Mouse (Mus musculus): Measurements from ENCODE around the gene Clybl. TPM values are rescaled to one million over a fixed set of nuclear protein-coding genes. Genes with fewer than 3 reads are reported as not detected.

Clybl gene
- polyA plus RNA-seq, 1 experiment from 2014 or later: 28.8 TPM

DNA sequence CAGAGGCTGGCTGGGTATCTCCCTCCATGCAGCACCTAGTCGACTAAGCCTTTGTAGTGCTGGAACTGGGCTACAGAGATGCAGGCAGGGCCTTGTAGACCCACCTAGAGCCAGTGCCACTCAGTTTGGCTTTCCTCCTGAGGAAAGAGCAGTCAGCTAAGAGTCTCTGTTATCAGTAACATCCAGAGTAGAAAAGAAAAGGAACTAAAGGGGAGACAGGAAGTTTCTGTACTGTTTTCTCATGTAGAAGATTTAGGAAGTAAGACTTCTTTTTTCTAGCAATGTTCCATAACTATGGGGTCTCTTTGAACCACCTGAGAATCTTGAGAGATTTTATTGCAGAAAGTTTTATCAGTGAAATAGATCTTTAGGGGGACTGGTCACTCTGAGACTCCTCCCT lies 36.1 kb upstream of the Clybl start:
- Histone ChIP-seq H3K4me2 (replicated peaks; ENCODE audit: low read depth) (no peak overlapping the region), H3K4me1 (replicated peaks; ENCODE audit: control insufficient read depth, insufficient read depth) (no peaks in the 10 kb centered on the region), H3K27ac (replicated peaks) (no peak overlapping the region), H3K9me3 (ENCODE audit: control insufficient read depth, low read length) (no peaks in the 10 kb centered on the region), H3K36me3 (ENCODE audit: control insufficient read depth, insufficient read depth, low read length) (peaks cover 12% of the 10 kb centered on the region), H3K4me3 (ENCODE audit: low read depth, low read length) (no peak overlapping the region), H3K27me3 (ENCODE audit: control insufficient read depth, insufficient read depth, low read length) (no peaks in the 10 kb centered on the region), H3K9ac (ENCODE audit: low read length) (no peak overlapping the region)
- TF ChIP-seq CTCF (IDR thresholded peaks at IDR 0.05; ENCODE audit: low read depth) (no peak), EP300 (optimal IDR thresholded peaks at IDR 0.05) (no peak)
- DNase-seq (ENCODE audit: low spot score): no peak
- ATAC-seq (ENCODE audit: low FRiP score, low TSS enrichment): no peak
- WGBS: 84% methylated on average over 1 of the region's 1 CpGs

- no peak overlapping the region for H3K27ac ChIP-seq (replicated peaks)
- no peak overlapping the region for H3K4me3 ChIP-seq (ENCODE audit: low read depth, low read length)
- no peaks in the 10 kb centered on the region for H3K9me3 ChIP-seq (ENCODE audit: control insufficient read depth, low read length)
- TF ChIP-seq EP300 (optimal IDR thresholded peaks at IDR 0.05): no peak
- no peak for TF ChIP-seq CTCF (IDR thresholded peaks at IDR 0.05; ENCODE audit: low read depth)
- no peak for ATAC-seq (ENCODE audit: low FRiP score, low TSS enrichment)
- H3K4me1 ChIP-seq (replicated peaks; ENCODE audit: control insufficient read depth, insufficient read depth): no peaks in the 10 kb centered on the region
- no peaks in the 10 kb centered on the region for H3K27me3 ChIP-seq (ENCODE audit: control insufficient read depth, insufficient read depth, low read length)
- peaks cover 14% of the 10 kb centered on the region for H3K36me3 ChIP-seq (ENCODE audit: control insufficient read depth, insufficient read depth, low read length)
- no peak overlapping the region for H3K9ac ChIP-seq (ENCODE audit: low read length)
- WGBS: 85% methylated on average over 5 of the region's 5 CpGs
- no peak overlapping the region for H3K4me2 ChIP-seq (replicated peaks; ENCODE audit: low read depth)
- no peak for DNase-seq (ENCODE audit: low spot score)
Measured at GRCm38 (mm10) chr14:122150616-122151015, 30.9 kb upstream of the Clybl start.

- H3K27me3 ChIP-seq (ENCODE audit: control insufficient read depth, insufficient read depth, low read length): no peaks in the 10 kb centered on the region
- TF ChIP-seq EP300 (optimal IDR thresholded peaks at IDR 0.05): no peak
- no peak for TF ChIP-seq CTCF (IDR thresholded peaks at IDR 0.05; ENCODE audit: low read depth)
- H3K9me3 ChIP-seq (ENCODE audit: control insufficient read depth, low read length): no peaks in the 10 kb centered on the region
- no peaks in the 10 kb centered on the region for H3K4me1 ChIP-seq (replicated peaks; ENCODE audit: control insufficient read depth, insufficient read depth)
- H3K4me2 ChIP-seq (replicated peaks; ENCODE audit: low read depth): no peak overlapping the region
- DNase-seq (ENCODE audit: low spot score) (no peak), ATAC-seq (ENCODE audit: low FRiP score, low TSS enrichment) (no peak)
- no peak overlapping the region for H3K9ac ChIP-seq (ENCODE audit: low read length)
- H3K27ac ChIP-seq (replicated peaks): no peak overlapping the region
- H3K36me3 ChIP-seq (ENCODE audit: control insufficient read depth, insufficient read depth, low read length): peaks cover 3% of the 10 kb centered on the region
- H3K4me3 ChIP-seq (ENCODE audit: low read depth, low read length): no peak overlapping the region
- WGBS: 94% methylated on average over 7 of the region's 7 CpGs
Measured at GRCm38 (mm10) chr14:122157738-122158137, 23.8 kb upstream of the Clybl start.

DNA sequence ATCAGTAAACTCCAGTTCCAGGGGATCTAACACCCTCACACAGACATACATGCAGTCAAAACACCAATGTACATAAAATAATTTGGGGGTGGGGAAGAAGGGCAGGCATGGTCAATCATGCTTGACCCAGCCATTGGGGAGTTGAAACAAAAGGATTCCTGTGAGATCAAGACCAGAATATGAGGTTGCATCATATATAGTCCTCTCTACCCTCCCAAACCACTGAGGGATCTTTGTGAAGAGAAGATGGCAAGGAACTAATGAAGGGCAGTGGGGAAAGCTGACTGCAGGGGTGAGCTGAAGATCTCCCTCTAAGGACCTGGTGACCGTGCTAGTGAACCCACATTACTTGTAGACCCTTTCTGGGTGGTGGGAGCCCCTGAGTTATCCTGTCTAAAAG lies 20.6 kb upstream of the Clybl start:
- Histone ChIP-seq H3K4me2 (replicated peaks; ENCODE audit: low read depth) (no peak overlapping the region), H3K36me3 (ENCODE audit: control insufficient read depth, insufficient read depth, low read length) (peaks cover 2% of the 10 kb centered on the region; the same call in 1 of the 2 replicates), H3K4me1 (replicated peaks; ENCODE audit: control insufficient read depth, insufficient read depth) (no peaks in the 10 kb centered on the region), H3K9me3 (ENCODE audit: control insufficient read depth, low read length) (no peaks in the 10 kb centered on the region), H3K4me3 (ENCODE audit: low read depth, low read length) (no peak overlapping the region), H3K27ac (replicated peaks) (no peak overlapping the region), H3K27me3 (ENCODE audit: control insufficient read depth, insufficient read depth, low read length) (no peaks in the 10 kb centered on the region), H3K9ac (ENCODE audit: low read length) (no peak overlapping the region)
- WGBS: 89% methylated on average over 1 of the region's 1 CpGs
- no peak for ATAC-seq (ENCODE audit: low FRiP score, low TSS enrichment)
- DNase-seq (ENCODE audit: low spot score): no peak
- TF ChIP-seq EP300 (optimal IDR thresholded peaks at IDR 0.05) (no peak), CTCF (IDR thresholded peaks at IDR 0.05; ENCODE audit: low read depth) (no peak)

- ATAC-seq (ENCODE audit: low FRiP score, low TSS enrichment) (no peak), DNase-seq (ENCODE audit: low spot score) (no peak)
- Histone ChIP-seq H3K4me2 (replicated peaks; ENCODE audit: low read depth) (no peak overlapping the region), H3K27ac (replicated peaks) (no peak overlapping the region), H3K4me3 (ENCODE audit: low read depth, low read length) (no peak overlapping the region), H3K9me3 (ENCODE audit: control insufficient read depth, low read length) (no peaks in the 10 kb centered on the region), H3K36me3 (ENCODE audit: control insufficient read depth, insufficient read depth, low read length) (no peaks in the 10 kb centered on the region), H3K27me3 (ENCODE audit: control insufficient read depth, insufficient read depth, low read length) (no peaks in the 10 kb centered on the region), H3K9ac (ENCODE audit: low read length) (no peak overlapping the region), H3K4me1 (replicated peaks; ENCODE audit: control insufficient read depth, insufficient read depth) (no peaks in the 10 kb centered on the region)
- no peak for TF ChIP-seq EP300 (optimal IDR thresholded peaks at IDR 0.05)
- no peak for TF ChIP-seq CTCF (IDR thresholded peaks at IDR 0.05; ENCODE audit: low read depth)
- 70% methylated on average over 7 of the region's 7 CpGs for WGBS
Measured at GRCm38 (mm10) chr14:122168912-122169311, 12.6 kb upstream of the Clybl start.

- H3K27me3 ChIP-seq (ENCODE audit: control insufficient read depth, insufficient read depth, low read length): no peaks in the 10 kb centered on the region
- H3K36me3 ChIP-seq (ENCODE audit: control insufficient read depth, insufficient read depth, low read length): no peaks in the 10 kb centered on the region
- 61% methylated on average over 7 of the region's 7 CpGs for WGBS
- no peak for TF ChIP-seq EP300 (optimal IDR thresholded peaks at IDR 0.05)
- no peak for TF ChIP-seq CTCF (IDR thresholded peaks at IDR 0.05; ENCODE audit: low read depth)
- H3K4me2 ChIP-seq (replicated peaks; ENCODE audit: low read depth): no peak overlapping the region
- no peak overlapping the region for H3K9ac ChIP-seq (ENCODE audit: low read length)
- DNase-seq (ENCODE audit: low spot score): peak; percentile 12
- no peak for ATAC-seq (ENCODE audit: low FRiP score, low TSS enrichment)
- H3K9me3 ChIP-seq (ENCODE audit: control insufficient read depth, low read length): no peaks in the 10 kb centered on the region
- no peak overlapping the region for H3K27ac ChIP-seq (replicated peaks)
- H3K4me1 ChIP-seq (replicated peaks; ENCODE audit: control insufficient read depth, insufficient read depth): no peaks in the 10 kb centered on the region
- no peak overlapping the region for H3K4me3 ChIP-seq (ENCODE audit: low read depth, low read length)
Measured at GRCm38 (mm10) chr14:122170202-122170781, 11.2 kb upstream of the Clybl start.

All from stomach, postnatal 0 days (tissue).